Mouse (Mus musculus) left cerebral cortex, adult 8-10 months (tissue): Measurements from ENCODE around the gene Cox8a. TPM values are rescaled to one million over a fixed set of nuclear protein-coding genes. Genes with fewer than 3 reads are reported as not detected.

Experiments used
- total RNA-seq, 4 experiments: library from RNA; stranded (reverse); gene quantifications; 2 replicates each; pipeline ENCODE4 v1.2.4; 2022

The Cox8a gene
- total RNA-seq, 4 experiments from 2014 or later = 1,021 to 1,102 (median 1,060) TPM

Other genes with a start within 250 kb of the Cox8a start
- gene Ppp1r14b, start 242.6 kb downstream of the Cox8a start, total RNA-seq = 10 to 100 TPM; 56.6 to 72.1 (median 59.0) TPM
- gene Plcb3, start 241.1 kb downstream of the Cox8a start, total RNA-seq = 10 to 100 TPM; 13.8 to 18.2 (median 14.5) TPM
- 100 to 1,000 TPM in 2 of 4 experiments, 10 to 100 TPM in 2; 79.1 to 129 (median 98.4) TPM for gene Fkbp2, start 237.1 kb downstream of the Cox8a start, total RNA-seq
- 100 to 1,000 TPM in 3 of 4 experiments, 10 to 100 TPM in 1; 98.9 to 107 (median 104) TPM for gene Vegfb, start 230.0 kb downstream of the Cox8a start, total RNA-seq
- gene Dnajc4, start 225.0 kb downstream of the Cox8a start, total RNA-seq = 10 to 100 TPM; 27.0 to 32.6 (median 29.7) TPM
- gene Nudt22, start 221.5 kb downstream of the Cox8a start, total RNA-seq = 10 to 100 TPM; 13.8 to 17.0 (median 16.2) TPM
- gene Trpt1, start 221.5 kb downstream of the Cox8a start, total RNA-seq = 10 to 100 TPM; 20.2 to 25.3 (median 21.3) TPM
- gene Fermt3, start 198.1 kb downstream of the Cox8a start, total RNA-seq = 10 to 100 TPM in 1 of 4 experiments, 1 to 10 TPM in 3; 4.1 to 11.5 (median 7.1) TPM
- 100 to 1,000 TPM; 160 to 199 (median 183) TPM for gene Stip1, start 177.6 kb downstream of the Cox8a start, total RNA-seq
- gene Macrod1, start 160.8 kb downstream of the Cox8a start, total RNA-seq = 10 to 100 TPM; 16.7 to 19.7 (median 18.0) TPM
- gene Flrt1, start 111.9 kb downstream of the Cox8a start, total RNA-seq = 10 to 100 TPM; 35.6 to 42.2 (median 39.1) TPM
- gene Otub1, start 11.3 kb downstream of the Cox8a start, total RNA-seq = 100 to 1,000 TPM; 267 to 296 (median 278) TPM
- 10 to 100 TPM; 30.6 to 39.2 (median 32.3) TPM for gene Naa40, start 23.6 kb upstream of the Cox8a start, total RNA-seq
- gene Rcor2, start 49.7 kb upstream of the Cox8a start, total RNA-seq = 10 to 100 TPM; 15.5 to 17.6 (median 15.6) TPM
- gene Mark2, start 124.2 kb upstream of the Cox8a start, total RNA-seq = 100 to 1,000 TPM; 126 to 144 (median 137) TPM
- gene Spindoc, start 165.4 kb upstream of the Cox8a start, total RNA-seq = 10 to 100 TPM; 21.8 to 27.1 (median 25.3) TPM
- gene 2700081O15Rik, start 200.0 kb upstream of the Cox8a start, total RNA-seq = 10 to 100 TPM; 28.0 to 28.8 (median 28.5) TPM